Mouse (Mus musculus) embryonic fibroblast, embryonic 13.5 days (primary cell): Measurements from ENCODE around the gene Ankrd23. TPM values are rescaled to one million over a fixed set of nuclear protein-coding genes. Genes with fewer than 3 reads are reported as not detected.

Experiments
- H3K27ac ChIP-seq: 2 replicates; pipeline ENCODE4 v1.5.1; 2012; ENCODE audit warnings: low read length, control low read depth, inconsistent platforms; ENCODE audit not compliant: insufficient read depth
- H3K4me1 ChIP-seq: 2 replicates; pipeline ENCODE4 v1.6.1; 2011; ENCODE audit warnings: low read length; ENCODE audit not compliant: control insufficient read depth, insufficient read depth
- H3K4me3 ChIP-seq: 2 replicates; pipeline ENCODE4 v1.5.1; 2011; ENCODE audit warnings: mild to moderate bottlenecking, control low read depth, low read length; ENCODE audit not compliant: insufficient read depth
- CTCF ChIP-seq: IDR thresholded peaks from 2 replicates; pipeline ENCODE4 v1.5.1; 2011; ENCODE audit warnings: mild to moderate bottlenecking, control low read depth, low read length, moderate library complexity, borderline replicate concordance; ENCODE audit not compliant: insufficient read depth
- POLR2A ChIP-seq: IDR thresholded peaks from 2 replicates; pipeline ENCODE4 v1.6.1; 2011; ENCODE audit warnings: low read depth, mild to moderate bottlenecking, control low read depth, low read length, moderate library complexity
- polyA plus RNA-seq: library from polyadenylated mRNA; stranded (reverse); fragments of >200 nt; gene quantifications from 2 replicates; pipeline ENCODE4 v1.2.4, GENCODE M21; 2011; ENCODE audit warnings: low read depth; ENCODE audit not compliant: missing spikeins, insufficient read length

Gene Ankrd23
- polyA plus RNA-seq, 1 experiment: 6.7 TPM

GRCm38 (mm10) chr1:36487111-36487510 is 49.6 kb downstream of the Ankrd23 start:
- Histone ChIP-seq H3K4me1 (peaks cover 3% of the 10 kb centered on the region; the same call in 1 of the 2 replicates), H3K27ac (no peak overlapping the region), H3K4me3 (no peak overlapping the region)
- TF ChIP-seq POLR2A (no peak), CTCF (no peak)

GRCm38 (mm10) chr1:36485080-36485479 is 51.6 kb downstream of the Ankrd23 start:
- no peak overlapping the region for H3K4me3 ChIP-seq
- peaks cover 3% of the 10 kb centered on the region; the same call in 1 of the 2 replicates for H3K4me1 ChIP-seq
- H3K27ac ChIP-seq: 0 out of 2 replicates have a peak overlapping the region, but pooled peaks have one; percentile 29
- TF ChIP-seq POLR2A: no peak
- TF ChIP-seq CTCF: no peak

GRCm38 (mm10) chr1:36483825-36484224 is 52.9 kb downstream of the Ankrd23 start:
- no peak for TF ChIP-seq CTCF
- no peak for TF ChIP-seq POLR2A
- Histone ChIP-seq H3K4me3 (no peak overlapping the region), H3K4me1 (peaks cover 3% of the 10 kb centered on the region; the same call in 1 of the 2 replicates), H3K27ac (no peak overlapping the region)

Other genes starting within 250 kb of the Ankrd23 start
- gene Arid5a, start 229.2 kb downstream of the Ankrd23 start, polyA plus RNA-seq: 7.6 and 13.8 TPM in 2 replicates
- 38.2 and 47.9 TPM in 2 replicates for gene Kansl3, start 167.7 kb downstream of the Ankrd23 start, polyA plus RNA-seq
- gene Fer1l5, start 164.6 kb downstream of the Ankrd23 start, polyA plus RNA-seq: not detected in 2 replicates
- 22.7 and 25.9 TPM in 2 replicates for gene Lman2l, start 91.6 kb downstream of the Ankrd23 start, polyA plus RNA-seq
- gene Cnnm4, start 65.3 kb downstream of the Ankrd23 start, polyA plus RNA-seq: 10.4 and 11.6 TPM in 2 replicates
- 4.0 and 6.2 TPM in 2 replicates for gene Cnnm3, start 25.0 kb downstream of the Ankrd23 start, polyA plus RNA-seq
- gene Gm42417, start 2.5 kb upstream of the Ankrd23 start, polyA plus RNA-seq: 1.6 TPM in 1 of 2 replicates, not detected in the other
- gene Ankrd39, start 10.6 kb upstream of the Ankrd23 start, polyA plus RNA-seq: 7.7 and 8.0 TPM in 2 replicates
- gene Sema4c, start 21.5 kb upstream of the Ankrd23 start, polyA plus RNA-seq: 11.8 and 20.5 TPM in 2 replicates
- gene Fam178b, start 146.3 kb upstream of the Ankrd23 start, polyA plus RNA-seq: not detected in 2 replicates
- 379 and 417 TPM in 2 replicates for gene Cox5b, start 154.6 kb upstream of the Ankrd23 start, polyA plus RNA-seq
- gene 4933424G06Rik, start 173.3 kb upstream of the Ankrd23 start, polyA plus RNA-seq: 0.88 TPM in 1 of 2 replicates, not detected in the other
- gene Actr1b, start 177.5 kb upstream of the Ankrd23 start, polyA plus RNA-seq: 109 and 120 TPM in 2 replicates
- gene Zap70, start 224.9 kb upstream of the Ankrd23 start, polyA plus RNA-seq: not detected in 2 replicates